Comparison of ENCODE assay signal across 17 mouse cellular contexts in the genomic region with DNA sequence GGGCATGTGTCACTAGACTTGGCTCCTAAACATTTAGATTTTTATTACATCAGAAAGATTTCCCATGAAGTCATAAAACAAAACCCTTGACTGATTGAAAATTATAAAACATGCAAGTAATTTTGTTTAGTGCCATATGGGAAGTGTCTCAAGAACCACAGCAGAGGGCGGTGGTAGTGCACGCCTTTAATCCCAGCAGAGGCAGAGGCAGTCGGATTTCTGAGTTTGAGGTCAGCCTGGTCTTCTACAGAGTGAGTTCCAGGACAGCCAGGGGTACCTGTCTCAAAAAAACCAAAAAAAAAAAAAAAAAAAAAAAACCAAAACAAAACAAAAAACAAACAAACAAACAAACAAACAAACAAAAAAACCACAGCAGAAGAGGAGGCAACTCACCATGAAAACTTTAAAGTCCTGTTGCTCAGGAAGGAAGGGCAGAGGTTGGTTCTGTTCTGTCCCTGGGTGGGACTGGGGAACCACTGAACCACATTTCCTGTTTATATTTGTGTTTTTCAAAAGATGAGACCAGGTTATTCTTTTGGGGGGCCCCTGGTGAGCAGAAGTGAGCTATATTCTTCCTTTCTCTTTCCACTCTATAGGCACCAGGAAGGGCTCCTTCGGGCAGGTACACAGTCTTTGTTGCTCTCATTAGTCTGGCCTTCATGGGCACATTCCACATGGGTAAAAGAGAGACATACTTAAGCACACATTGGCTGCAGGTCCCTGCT. TPM values are rescaled to one million over a fixed set of nuclear protein-coding genes. Genes with fewer than 3 reads are reported as not detected.
DNase-seq lines count a peak whose midpoint lies in the region; ATAC-seq and TF ChIP-seq lines count a peak whose summit lies in the region.
"Had no signal": no experiment of that assay in that cellular context is flagged by ENCODE, and none has a peak within 500 bp of the region (broad histone marks: within the 10 kb centered on the region; RNA-seq: fewer than 3 reads in every experiment).

No protein-coding gene starts in this region.

- H3K27me3 ChIP-seq in heart, embryonic 16.5 days (ENCODE audit: control insufficient read depth, insufficient read depth, low read length), result no peaks in the 10 kb centered on the region
- H3K27me3 ChIP-seq in lung, embryonic 14.5 days (ENCODE audit: insufficient read depth, low read length), result no peaks in the 10 kb centered on the region
- H3K27me3 ChIP-seq in CH12.LX (replicated peaks), result no peaks in the 10 kb centered on the region
- H3K27me3 ChIP-seq in hindbrain, embryonic 11.5 days (ENCODE audit: control insufficient read depth, insufficient read depth, low read length), result no peaks in the 10 kb centered on the region
- H3K27me3 ChIP-seq: Patski had no signal

- H3K9ac ChIP-seq in heart, embryonic 16.5 days (ENCODE audit: low read length), result no peak overlapping the region
- H3K9ac ChIP-seq in lung, embryonic 14.5 days, result no peak overlapping the region
- no peak overlapping the region for H3K9ac ChIP-seq in CH12.LX (ENCODE audit: insufficient read depth, low read depth)
- no peak overlapping the region for H3K9ac ChIP-seq in hindbrain, embryonic 11.5 days (ENCODE audit: low read depth, low read length)
- H3K9ac ChIP-seq: liver, embryonic 14.5 days had no signal

- TF ChIP-seq CTCF in lung, embryonic 14.5 days (IDR thresholded peaks at IDR 0.05; ENCODE audit: low read depth), result no peak
- TF ChIP-seq CTCF in CH12.LX (conservative IDR thresholded peaks at IDR 0.05 in 1 of 2, IDR thresholded peaks at IDR 0.05 in 1 of 2; ENCODE audit: low read depth in 2 of 2, low read length in 2 of 2), result no peak

- intact Hi-C loops in heart, postnatal 10 days (cut with DNase I), result loop anchor here (1.0 kb wide), 1 partner anchor 11 kb away; no protein-coding TSS in a partner anchor

- no peak for DNase-seq in heart, postnatal 10 days
- no peak for DNase-seq in lung, embryonic 14.5 days
- DNase-seq in lung, postnatal 10 days, result no peak
- no peak for DNase-seq in CH12.LX (ENCODE audit: extremely low read depth)
- no peak for DNase-seq in hindbrain, embryonic 11.5 days (ENCODE audit: low spot score)
- DNase-seq: cerebellum, adult 18-20 months; gastrocnemius, postnatal 14 days; kidney, adult 18-20 months; layer of hippocampus, adult 9-11 months; right cerebral cortex, adult 18-20 months had no signal

- in situ Hi-C loops in CH12.LX (cut with MboI; ENCODE audit: low pct_ligation_motif_present, low pct_unique_long_range_greater_than_20kb, low sequenced_read_pairs), result no loop called here

- H3K27ac ChIP-seq in heart, embryonic 16.5 days (ENCODE audit: low read length), result peak overlapping the region; percentile 49
- peak overlapping the region; percentile 13; the same call in 1 of the 2 replicates for H3K27ac ChIP-seq in lung, embryonic 14.5 days (ENCODE audit: low read depth)
- H3K27ac ChIP-seq in CH12.LX (ENCODE audit: insufficient read depth, low read depth), result peak overlapping the region; percentile 37; the same call in 1 of the 2 replicates
- no peak overlapping the region for H3K27ac ChIP-seq in hindbrain, embryonic 11.5 days (ENCODE audit: low read depth, low read length)
- H3K27ac ChIP-seq: liver, embryonic 14.5 days had no signal

- no peak for TF ChIP-seq POLR2A in CH12.LX (IDR thresholded peaks at IDR 0.05; ENCODE audit: low read depth, low read length)

- H3K4me1 ChIP-seq in heart, embryonic 16.5 days (ENCODE audit: control insufficient read depth, insufficient read depth, low read length), result no peaks in the 10 kb centered on the region
- no peaks in the 10 kb centered on the region for H3K4me1 ChIP-seq in lung, embryonic 14.5 days (ENCODE audit: insufficient read depth)
- H3K4me1 ChIP-seq in CH12.LX (ENCODE audit: control insufficient read depth in 1 of 2, insufficient read depth in 2 of 2), result peaks cover 29 to 69% of the 10 kb centered on the region in 2 experiments
- no peaks in the 10 kb centered on the region for H3K4me1 ChIP-seq in hindbrain, embryonic 11.5 days (replicated peaks; ENCODE audit: control insufficient read depth, insufficient read depth, low read length)

- no peak for TF ChIP-seq EP300 in CH12.LX (IDR thresholded peaks at IDR 0.05; ENCODE audit: low read length)

- H3K36me3 ChIP-seq in heart, embryonic 16.5 days (ENCODE audit: control insufficient read depth, insufficient read depth), result peaks cover under 1% of the 10 kb centered on the region; the same call in 1 of the 2 replicates
- H3K36me3 ChIP-seq in lung, embryonic 14.5 days (ENCODE audit: insufficient read depth), result 0 out of 2 replicates have a peak, but pooled peaks cover 2% of the 10 kb centered on the region
- peaks cover 26 to 50% of the 10 kb centered on the region in 2 experiments for H3K36me3 ChIP-seq in CH12.LX (replicated peaks in 1 of 2; ENCODE audit: control insufficient read depth in 1 of 2, insufficient read depth in 1 of 2, low read length in 1 of 2)
- H3K36me3 ChIP-seq in hindbrain, embryonic 11.5 days (ENCODE audit: control insufficient read depth, insufficient read depth, low read length), result no peaks in the 10 kb centered on the region

- peaks cover 3% of the 10 kb centered on the region for H3K79me2 ChIP-seq in CH12.LX (replicated peaks; ENCODE audit: control insufficient read depth, extremely low read depth, insufficient read depth, poor library complexity, severe bottlenecking)

- no peaks in the 10 kb centered on the region for H3K9me3 ChIP-seq in heart, embryonic 16.5 days (replicated peaks; ENCODE audit: control insufficient read depth, low read length)
- no peaks in the 10 kb centered on the region for H3K9me3 ChIP-seq in lung, embryonic 14.5 days (ENCODE audit: low read depth, low read length)
- peaks cover 33% of the 10 kb centered on the region for H3K9me3 ChIP-seq in CH12.LX (replicated peaks; ENCODE audit: low read length)
- H3K9me3 ChIP-seq in hindbrain, embryonic 11.5 days (ENCODE audit: control insufficient read depth, low read length), result no peaks in the 10 kb centered on the region

- dilution Hi-C loops in CH12.LX (cut with MboI; ENCODE audit: extremely low pct_ligation_motif_present, extremely low pct_unique_long_range_greater_than_20kb, low sequenced_read_pairs), result no loop called here

- H3K4me3 ChIP-seq in heart, embryonic 16.5 days (ENCODE audit: low read length), result no peak overlapping the region
- no peak overlapping the region for H3K4me3 ChIP-seq in lung, embryonic 14.5 days (ENCODE audit: low read depth, low read length)
- no peak overlapping the region for H3K4me3 ChIP-seq in CH12.LX (replicated peaks in 1 of 3; ENCODE audit: low read depth in 2 of 3, low read length in 2 of 3, poor library complexity in 1 of 3)
- no peak overlapping the region for H3K4me3 ChIP-seq in hindbrain, embryonic 11.5 days (ENCODE audit: low read depth, low read length)

- 72% methylated on average over 4 of the region's 4 CpGs for WGBS in heart, embryonic 16.5 days
- 80% methylated on average over 4 of the region's 4 CpGs for WGBS in lung, embryonic 14.5 days
- WGBS in hindbrain, embryonic 11.5 days, result 84% methylated on average over 4 of the region's 4 CpGs

- no peak for TF ChIP-seq RAD21 in CH12.LX (IDR thresholded peaks at IDR 0.05; ENCODE audit: low read depth, low read length)

- H3K4me2 ChIP-seq in heart, embryonic 16.5 days (ENCODE audit: low read depth, low read length), result no peak overlapping the region
- no peak overlapping the region for H3K4me2 ChIP-seq in lung, embryonic 14.5 days
- H3K4me2 ChIP-seq in CH12.LX (ENCODE audit: insufficient read depth, low read depth, poor library complexity, severe bottlenecking), result no peak overlapping the region
- no peak overlapping the region for H3K4me2 ChIP-seq in hindbrain, embryonic 11.5 days (replicated peaks; ENCODE audit: low read depth, low read length)

- no peak for ATAC-seq in heart, embryonic 16.5 days (replicated peaks; ENCODE audit: extremely low read depth, insufficient read depth, low FRiP score)
- no peak for ATAC-seq in lung, embryonic 14.5 days (ENCODE audit: insufficient read depth)
- peak; percentile 44 for ATAC-seq in inflammation-experienced regulatory T-cells, adult 6 months
- no peak for ATAC-seq in hindbrain, embryonic 11.5 days (ENCODE audit: low FRiP score)
- ATAC-seq: forebrain, embryonic 16.5 days; Patski had no signal

RNA-seq across cellular contexts. Expression of a gene that starts 11.0 kb away (rescaled TPM):
- polyA plus RNA-seq in heart, embryonic 16.5 days (2015; fragmentation: Nextera tagmentation; extraction: Ambion mirVana), result 42.5 and 46.8 TPM in 2 replicates
- 10 to 100 TPM; 73.8 to 74.5 TPM for total RNA-seq in heart, postnatal 10 days (2021)
- 38.0 and 38.5 TPM in 2 replicates for polyA plus RNA-seq in lung, embryonic 14.5 days (2014; fragmentation: Nextera tagmentation; extraction: Ambion mirVana)
- total RNA-seq in CH12.LX (2012; rRNA removed) (78.1 and 88.9 TPM in 2 replicates), CH12.LX (2014; rRNA removed) (128 and 158 TPM in 2 replicates)
- polyA plus RNA-seq in CH12.LX (2012; ENCODE audit: insufficient read length, low read depth), result 87.9 and 97.2 TPM in 2 replicates
- 1,000 to 10,000 TPM; 1,024 to 1,390 (median 1,261) TPM for polyA plus RNA-seq in inflammation-experienced regulatory T-cells, adult 6 months (2017; shearing (Covaris generic))
- 10.7 and 11.5 TPM in 2 replicates for polyA plus RNA-seq in hindbrain, embryonic 11.5 days (2014; fragmentation: Nextera tagmentation; extraction: Ambion mirVana)
- polyA plus RNA-seq: Patski had no signal

RNA-seq across cellular contexts. Expression of a gene that starts 12.6 kb away (rescaled TPM):
- polyA plus RNA-seq in heart, embryonic 16.5 days (2015; fragmentation: Nextera tagmentation; extraction: Ambion mirVana), result 35.8 and 37.0 TPM in 2 replicates
- total RNA-seq in heart, postnatal 10 days (2021), result 10 to 100 TPM; 46.9 to 57.4 TPM
- 25.6 and 27.8 TPM in 2 replicates for polyA plus RNA-seq in lung, embryonic 14.5 days (2014; fragmentation: Nextera tagmentation; extraction: Ambion mirVana)
- total RNA-seq in CH12.LX (2012; rRNA removed) (113 and 144 TPM in 2 replicates), CH12.LX (2014; rRNA removed) (264 and 316 TPM in 2 replicates)
- polyA plus RNA-seq in CH12.LX (2012; ENCODE audit: insufficient read length, low read depth), result 203 and 274 TPM in 2 replicates
- polyA plus RNA-seq in inflammation-experienced regulatory T-cells, adult 6 months (2017; shearing (Covaris generic)), result 1,000 to 10,000 TPM; 1,788 to 2,089 (median 1,869) TPM
- polyA plus RNA-seq in hindbrain, embryonic 11.5 days (2014; fragmentation: Nextera tagmentation; extraction: Ambion mirVana), result 3.3 and 5.6 TPM in 2 replicates

RNA-seq across cellular contexts. Expression of a gene that starts 21.1 kb away (rescaled TPM):
- polyA plus RNA-seq in heart, embryonic 16.5 days (2015; fragmentation: Nextera tagmentation; extraction: Ambion mirVana), result 8.6 and 17.5 TPM in 2 replicates
- 1 to 10 TPM; 6.0 to 7.5 TPM for total RNA-seq in heart, postnatal 10 days (2021)
- 11.7 and 12.7 TPM in 2 replicates for polyA plus RNA-seq in lung, embryonic 14.5 days (2014; fragmentation: Nextera tagmentation; extraction: Ambion mirVana)
- total RNA-seq in CH12.LX (2012; rRNA removed), result 31.0 and 38.5 TPM in 2 replicates
- 75.1 and 83.9 TPM in 2 replicates for total RNA-seq in CH12.LX (2014; rRNA removed)
- 43.4 and 46.1 TPM in 2 replicates for polyA plus RNA-seq in CH12.LX (2012; ENCODE audit: insufficient read length, low read depth)
- 100 to 1,000 TPM; 236 to 293 (median 290) TPM for polyA plus RNA-seq in inflammation-experienced regulatory T-cells, adult 6 months (2017; shearing (Covaris generic))
- polyA plus RNA-seq in hindbrain, embryonic 11.5 days (2014; fragmentation: Nextera tagmentation; extraction: Ambion mirVana), result 4.2 and 4.8 TPM in 2 replicates

RNA-seq across cellular contexts. Expression of a gene that starts 21.4 kb away (rescaled TPM):
- 2.3 and 5.2 TPM in 2 replicates for polyA plus RNA-seq in heart, embryonic 16.5 days (2015; fragmentation: Nextera tagmentation; extraction: Ambion mirVana)
- 1 to 10 TPM; 5.0 to 6.6 TPM for total RNA-seq in heart, postnatal 10 days (2021)
- 3.8 and 3.9 TPM in 2 replicates for polyA plus RNA-seq in lung, embryonic 14.5 days (2014; fragmentation: Nextera tagmentation; extraction: Ambion mirVana)
- 10.0 and 12.0 TPM in 2 replicates for total RNA-seq in CH12.LX (2012; rRNA removed)
- 8.0 and 8.8 TPM in 2 replicates for total RNA-seq in CH12.LX (2014; rRNA removed)
- polyA plus RNA-seq in CH12.LX (2012; ENCODE audit: insufficient read length, low read depth), result 22.7 and 46.9 TPM in 2 replicates
- polyA plus RNA-seq in inflammation-experienced regulatory T-cells, adult 6 months (2017; shearing (Covaris generic)), result 10 to 100 TPM; 58.9 to 85.2 (median 59.9) TPM
- polyA plus RNA-seq in hindbrain, embryonic 11.5 days (2014; fragmentation: Nextera tagmentation; extraction: Ambion mirVana), result not detected in 2 replicates
- total RNA-seq: megakaryocyte-erythroid progenitor cell, adult 5-6 weeks had no signal
- polyA plus RNA-seq: forebrain, embryonic 16.5 days; Patski had no signal

RNA-seq across cellular contexts. Expression of a gene that starts 21.4 kb away (rescaled TPM):
- polyA plus RNA-seq in heart, embryonic 16.5 days (2015; fragmentation: Nextera tagmentation; extraction: Ambion mirVana), result 0.43 TPM in 1 of 2 replicates, not detected in the other
- total RNA-seq in heart, postnatal 10 days (2021), result not detected
- polyA plus RNA-seq in lung, embryonic 14.5 days (2014; fragmentation: Nextera tagmentation; extraction: Ambion mirVana), result not detected in 2 replicates
- total RNA-seq in CH12.LX (2012; rRNA removed) (14.5 and 16.3 TPM in 2 replicates), CH12.LX (2014; rRNA removed) (4.2 and 4.3 TPM in 2 replicates)
- 7.0 and 7.1 TPM in 2 replicates for polyA plus RNA-seq in CH12.LX (2012; ENCODE audit: insufficient read length, low read depth)
- polyA plus RNA-seq in inflammation-experienced regulatory T-cells, adult 6 months (2017; shearing (Covaris generic)), result 100 to 1,000 TPM; 458 to 769 (median 564) TPM
- polyA plus RNA-seq in hindbrain, embryonic 11.5 days (2014; fragmentation: Nextera tagmentation; extraction: Ambion mirVana), result 0.11 TPM in 1 of 2 replicates, not detected in the other
- total RNA-seq: gastrocnemius, postnatal 14 days; left cerebral cortex, postnatal 14 days had no signal
- polyA plus RNA-seq: forebrain, embryonic 16.5 days; Patski had no signal

Comparison
In these comparisons a context has a peak if more than half of its experiments do, and no peak if none do; other contexts are left out.
1. RNA of a gene that starts 11.0 kb away (polyA plus RNA-seq): 1,024 to 1,390 TPM in inflammation-experienced regulatory T-cells, adult 6 months; 87.9 to 97.2 TPM in CH12.LX, 42.5 to 46.8 TPM in heart, embryonic 16.5 days, 38.0 to 38.5 TPM in lung, embryonic 14.5 days and 10.7 to 11.5 TPM in hindbrain, embryonic 11.5 days; every median in the first group is over 10 times any median in the second.